Mouse (Mus musculus) large intestine, adult 2 months (tissue): ENCODE data around the gene Pikfyve. TPM values are rescaled to one million over a fixed set of nuclear protein-coding genes. Genes with fewer than 3 reads are reported as not detected.

ENCODE experiments used
- DNase-seq: peaks from one replicate; pipeline ENCODE4 v3.0.0-alpha.2; 2012; ENCODE audit warnings: low read depth, low spot score
- WGBS: fragments of 180-500 bp; shearing (Covaris S2); methylation state at CpG from one replicate; pipeline ENCODE4 v1.1.7; 2018; 5-methylcytosine and 5-hydroxymethylcytosine counted together
- polyA plus RNA-seq: library from polyadenylated mRNA; depleted of rRNA; stranded (reverse); fragments of >200 nt; gene quantifications from 2 replicates; pipeline ENCODE4 v1.2.3, GENCODE M21; 2012; rRNA removed

Pikfyve gene
- polyA plus RNA-seq, 1 experiment, result 2.4 TPM

DNA sequence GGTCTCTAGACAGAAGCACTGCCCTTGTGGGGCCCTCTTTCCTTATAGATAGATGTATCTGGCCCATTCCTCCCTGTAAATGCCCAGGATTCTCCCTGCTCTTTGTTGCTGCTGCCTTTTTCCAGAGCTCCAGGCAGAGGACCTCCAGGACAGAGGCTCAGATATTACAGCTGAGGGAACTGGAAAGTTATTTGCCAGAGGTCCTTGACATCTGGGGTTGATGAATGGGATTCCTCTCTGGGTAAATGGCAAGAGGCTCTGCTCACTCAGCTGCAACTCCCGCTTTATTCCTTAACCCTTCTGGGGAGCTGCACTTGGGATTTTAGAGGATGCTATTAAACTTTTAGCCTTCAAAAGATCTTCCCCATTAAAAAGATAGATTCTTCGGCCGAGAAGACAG lies 122.0 kb downstream of the Pikfyve start:
- no peak for DNase-seq
- WGBS, result 77% methylated on average over 3 of the region's 3 CpGs

- DNase-seq, result no peak
- WGBS, result 3% methylated on average over 29 of the region's 29 CpGs
These were observed 124.9 kb downstream of the Pikfyve start for GRCm38 (mm10) chr1:65311214-65311933.

DNA sequence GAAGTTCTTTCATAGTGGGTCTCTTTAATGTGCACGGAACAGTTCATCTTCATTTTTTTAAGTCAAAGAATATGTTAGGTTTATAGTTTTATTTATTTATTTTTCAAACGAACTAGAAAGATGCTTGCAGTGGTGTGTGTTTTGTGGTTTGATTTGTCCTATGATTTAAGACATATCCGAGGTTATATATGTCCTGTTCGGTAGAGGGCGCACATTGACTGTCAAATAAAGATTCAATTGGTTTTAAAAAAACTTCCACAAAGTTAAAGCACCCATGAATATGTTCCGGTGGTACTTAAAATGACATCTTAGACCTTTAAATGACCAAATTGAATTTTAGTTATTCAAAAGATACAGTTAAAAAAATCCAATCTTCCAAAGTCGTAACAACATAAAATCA lies 125.6 kb downstream of the Pikfyve start:
- WGBS, result 12% methylated on average over 7 of the region's 7 CpGs
- peak; percentile 4 for DNase-seq

DNA sequence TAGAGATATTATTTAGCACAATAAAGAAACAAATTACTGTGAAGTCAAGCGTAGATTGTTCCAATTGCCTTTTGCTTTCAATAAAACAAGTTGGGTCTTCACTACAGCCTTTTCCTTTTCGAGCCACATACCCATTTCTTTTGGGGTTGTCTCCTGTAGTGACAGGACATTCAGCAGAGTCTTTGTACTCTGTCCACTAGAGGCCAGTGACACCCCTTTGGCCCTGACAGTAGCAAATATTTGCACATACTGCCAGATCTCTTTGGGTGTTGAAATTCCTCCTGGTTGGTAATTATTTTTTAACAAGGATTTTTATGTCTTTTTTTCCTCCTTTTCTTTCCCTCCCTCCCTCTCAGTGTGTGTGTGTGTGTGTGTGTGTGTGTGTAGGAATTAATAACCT lies 126.4 kb downstream of the Pikfyve start:
- DNase-seq, result no peak
- 39% methylated on average over 2 of the region's 2 CpGs for WGBS

GRCm38 (mm10) chr1:65314054-65315021 lies 127.9 kb downstream of the Pikfyve start:
- 67% methylated on average over 13 of the region's 13 CpGs for WGBS
- no peak for DNase-seq

- 76% methylated on average over 8 of the region's 8 CpGs for WGBS
These were observed 128.5 kb downstream of the Pikfyve start for GRCm38 (mm10) chr1:65315022-65315407.

More at GRCm38 (mm10) chr1:65315022-65315407, 128.5 kb downstream of the Pikfyve start:
- DNase-seq, result no peak

Other genes with a start within 250 kb of the Pikfyve start
- gene Plekhm3, start 229.9 kb upstream of the Pikfyve start, polyA plus RNA-seq, result 2.7 and 4.1 TPM in 2 replicates
- gene Akr1cl, start 153.9 kb upstream of the Pikfyve start, polyA plus RNA-seq, result 0.15 and 0.21 TPM in 2 replicates
- gene Cryge, start 135.5 kb upstream of the Pikfyve start, polyA plus RNA-seq, result not detected in 2 replicates
- gene Crygd, start 123.2 kb upstream of the Pikfyve start, polyA plus RNA-seq, result not detected in 2 replicates
- gene Crygc, start 113.0 kb upstream of the Pikfyve start, polyA plus RNA-seq, result not detected in 2 replicates
- not detected in 2 replicates for gene Crygb, start 104.4 kb upstream of the Pikfyve start, polyA plus RNA-seq
- not detected in 2 replicates for gene Cryga, start 83.3 kb upstream of the Pikfyve start, polyA plus RNA-seq
- not detected in 2 replicates for gene Gm28845, start 67.1 kb upstream of the Pikfyve start, polyA plus RNA-seq
- gene D630023F18Rik, start 63.5 kb upstream of the Pikfyve start, polyA plus RNA-seq, result 0.05 and 0.11 TPM in 2 replicates
- gene Idh1, start 183 bp upstream of the Pikfyve start, polyA plus RNA-seq, result 59.6 and 72.2 TPM in 2 replicates
- not detected in 2 replicates for gene Pth2r, start 95.4 kb downstream of the Pikfyve start, polyA plus RNA-seq